Mouse (Mus musculus) kidney, postnatal 10 days (tissue): ENCODE measurements around the gene Prdm1.

ENCODE experiments used
- DNase-seq: peaks from one replicate; pipeline ENCODE4 v3.0.0; 2021; ENCODE audit warnings: mixed read lengths

Gene Prdm1

DNA sequence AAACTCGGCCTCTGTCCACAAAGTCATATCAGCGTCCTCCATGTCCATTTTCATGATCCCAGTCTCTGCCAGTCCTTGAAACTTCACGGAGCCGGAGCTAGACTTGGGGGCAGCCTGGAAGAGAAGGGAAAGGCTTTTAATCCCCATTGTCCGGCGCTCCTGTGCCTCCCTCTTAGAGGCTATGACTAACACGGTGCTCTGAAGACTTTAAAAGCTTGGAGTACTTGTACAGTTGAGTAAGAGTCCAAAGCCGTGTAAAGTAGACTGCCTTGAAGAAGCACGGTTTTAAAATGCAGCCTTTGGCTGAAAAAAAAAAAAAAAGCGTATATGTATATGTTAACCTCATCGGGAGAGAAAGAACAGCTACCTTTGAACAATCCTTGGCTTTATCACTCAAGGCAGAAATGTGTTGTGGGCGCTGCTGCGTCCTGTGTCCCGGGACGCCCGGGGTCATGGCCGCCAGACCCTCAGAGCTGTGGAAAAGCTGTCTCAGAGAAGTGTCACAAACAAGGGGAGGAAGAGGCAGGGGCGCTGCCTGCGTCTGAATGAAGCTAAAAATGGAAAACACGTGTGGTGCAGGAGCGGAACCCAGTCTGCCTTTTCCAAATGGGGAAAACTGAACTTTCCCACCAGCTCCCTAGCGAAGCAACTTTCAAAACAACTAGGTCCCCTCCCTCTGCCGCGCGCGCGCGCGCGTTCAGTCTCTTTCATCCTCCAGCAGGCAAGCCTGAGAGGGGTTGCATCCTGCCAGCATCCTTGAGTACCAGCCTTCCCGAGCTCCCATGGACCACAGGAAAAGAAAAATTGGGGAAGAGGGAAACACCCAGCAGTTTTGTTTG lies 71.3 kb downstream of the Prdm1 start:
- peak; percentile 63 for DNase-seq

DNA sequence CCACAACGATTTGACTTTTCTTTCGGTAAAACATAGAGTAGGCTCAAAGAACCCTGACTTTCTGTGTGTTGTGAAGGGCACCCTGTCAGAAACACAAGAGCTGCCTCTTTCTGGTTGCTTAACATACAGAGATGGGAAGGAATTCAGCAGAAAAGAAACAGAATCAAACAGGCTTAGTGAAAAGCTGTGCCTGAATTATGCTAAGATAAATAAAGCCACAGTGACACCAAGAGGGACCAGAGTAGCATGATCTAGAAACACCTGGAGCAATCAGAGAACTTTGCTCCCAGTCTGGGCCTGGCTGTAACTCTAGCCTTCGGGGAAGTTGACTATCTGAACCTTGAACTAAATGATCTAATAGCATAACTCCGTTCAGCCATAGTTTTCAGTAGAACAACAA lies 73.5 kb downstream of the Prdm1 start:
- DNase-seq = no peak

DNA sequence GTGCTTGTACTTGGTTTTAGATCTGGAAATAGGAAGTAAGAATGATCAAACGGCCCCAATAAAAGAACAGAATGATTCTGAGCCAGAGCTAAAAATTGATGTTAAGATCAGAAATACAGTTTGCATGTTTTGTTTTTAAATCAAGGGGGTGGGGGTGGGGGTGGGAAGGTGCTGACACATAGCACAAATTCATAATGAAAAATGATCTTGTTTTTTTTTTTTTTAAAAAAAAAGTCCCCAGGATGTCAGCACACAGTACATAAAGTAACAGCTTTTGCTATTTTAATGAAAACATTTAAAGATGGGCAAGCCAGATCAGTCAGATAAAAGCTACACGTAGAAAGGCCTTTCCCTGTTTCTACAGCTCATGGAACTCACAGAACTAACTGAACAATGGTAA lies 74.2 kb downstream of the Prdm1 start:
- no peak for DNase-seq

GRCm38 (mm10) chr10:44450835-44451234 lies 77.5 kb downstream of the Prdm1 start:
- DNase-seq = no peak

DNA sequence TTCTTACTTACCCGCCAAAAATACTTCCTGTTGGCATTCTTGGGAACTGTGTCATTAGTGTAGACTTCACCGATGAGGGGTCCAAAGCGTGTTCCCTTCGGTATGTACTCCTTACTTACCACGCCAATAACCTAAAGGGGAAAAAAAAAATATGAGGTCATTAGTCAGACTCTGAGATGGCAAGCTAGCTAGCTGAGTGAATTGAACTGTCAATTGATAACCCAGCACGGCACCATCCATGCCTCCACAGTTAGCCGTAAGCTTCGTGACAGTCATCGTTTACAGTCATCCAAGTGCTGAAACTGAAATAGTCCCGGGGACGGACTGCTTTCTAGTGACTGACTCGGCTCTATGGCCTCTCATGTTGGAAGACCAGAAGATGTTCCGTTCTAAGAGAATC lies 78.2 kb downstream of the Prdm1 start:
- DNase-seq = no peak

GRCm38 (mm10) chr10:44449666-44450065 lies 78.6 kb downstream of the Prdm1 start:
- no peak for DNase-seq

DNA sequence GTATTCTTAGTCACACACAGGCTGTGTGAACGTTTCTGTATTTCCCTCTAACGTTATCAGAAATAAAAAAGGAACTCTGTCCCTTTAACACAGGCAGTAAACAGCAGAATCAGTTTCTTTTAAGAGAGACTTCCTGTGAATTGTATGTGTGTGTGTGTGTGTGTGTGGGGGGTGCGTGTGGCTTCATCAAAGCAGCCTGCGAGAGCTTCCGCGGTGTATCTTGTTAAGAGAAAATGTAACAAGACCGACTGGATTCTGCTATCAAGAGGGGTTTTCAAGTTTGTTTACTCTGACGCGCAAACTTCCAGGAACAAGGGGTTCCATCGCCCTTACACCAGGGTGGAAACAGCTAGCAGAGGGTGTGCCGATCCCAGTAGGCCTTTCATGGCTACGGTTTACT lies 80.1 kb downstream of the Prdm1 start:
- peak; percentile 58 for DNase-seq

DNA sequence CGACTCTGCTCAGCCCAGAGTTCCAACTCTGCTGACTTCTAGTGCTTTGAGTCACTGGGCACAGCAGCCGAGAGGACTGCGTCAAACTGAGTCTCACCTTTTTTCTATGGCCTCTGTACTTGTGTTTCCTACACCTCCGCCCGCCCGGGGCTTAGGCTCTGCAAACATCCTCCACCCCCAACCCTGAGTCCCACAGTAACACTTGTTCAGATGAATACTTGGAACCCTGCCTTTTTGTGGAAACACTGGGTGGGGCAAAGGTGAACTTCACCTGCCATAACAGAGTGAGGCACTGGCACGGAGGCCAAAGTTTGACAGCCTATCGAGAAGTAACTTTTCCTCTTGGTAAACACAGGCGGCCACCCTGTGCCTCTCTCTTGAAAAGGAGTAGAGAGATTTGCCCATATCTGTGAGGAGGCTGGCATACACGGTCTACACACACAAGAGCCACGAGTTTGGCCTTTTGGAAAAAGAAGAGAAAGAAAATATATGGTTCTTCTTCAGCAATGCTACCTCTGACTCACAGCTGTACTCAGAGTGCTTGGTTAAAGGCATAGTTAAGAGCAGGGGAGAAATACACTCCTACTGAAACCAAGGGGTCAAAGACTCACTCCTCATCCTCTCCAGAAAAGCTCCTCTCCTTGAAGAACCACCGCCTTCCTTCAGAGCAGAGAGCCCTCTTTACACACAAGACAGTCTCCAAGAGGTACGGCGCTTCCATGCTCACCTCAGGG lies 80.7 kb downstream of the Prdm1 start:
- no peak for DNase-seq

DNA sequence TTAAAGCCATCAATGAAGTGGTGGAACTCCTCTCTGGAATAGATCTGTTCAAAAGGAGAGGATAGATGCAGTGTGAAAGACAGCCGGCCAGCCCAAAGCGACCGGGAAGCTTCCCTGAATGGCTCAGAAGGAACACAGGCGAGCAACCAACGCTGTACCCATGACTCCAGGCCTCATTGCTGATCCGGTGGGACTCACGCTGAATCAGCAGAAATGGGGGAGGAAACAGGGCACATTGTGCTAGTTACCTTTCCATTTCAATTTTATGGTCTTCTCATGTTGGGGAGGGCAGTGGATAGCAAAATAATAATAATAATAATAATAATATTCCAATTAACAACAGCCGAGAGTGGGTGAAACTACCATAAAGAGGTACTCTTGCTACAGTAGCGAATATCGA lies 81.3 kb downstream of the Prdm1 start:
- DNase-seq = no peak

DNA sequence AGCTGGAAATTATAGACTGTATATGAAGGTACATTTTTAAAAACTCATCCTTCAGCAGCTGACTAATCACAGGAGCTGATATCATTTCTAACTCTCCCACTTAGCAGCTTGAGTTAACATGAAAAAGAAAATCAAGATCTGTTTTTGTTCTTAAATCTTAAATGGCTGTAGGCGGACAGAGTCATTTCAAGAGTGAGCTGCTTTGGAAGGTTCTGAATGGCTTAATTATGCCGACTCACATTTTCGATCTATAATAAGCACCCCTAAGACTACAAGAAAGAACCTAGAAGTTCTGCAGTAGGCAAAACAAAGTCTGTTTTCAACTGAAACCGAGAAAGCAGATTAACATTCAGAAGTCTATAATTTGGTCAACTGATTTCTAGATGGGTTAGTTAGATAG lies 83.9 kb downstream of the Prdm1 start:
- DNase-seq = no peak

- DNase-seq = no peak
Observed at GRCm38 (mm10) chr10:44443696-44444095, 84.6 kb downstream of the Prdm1 start.

DNA sequence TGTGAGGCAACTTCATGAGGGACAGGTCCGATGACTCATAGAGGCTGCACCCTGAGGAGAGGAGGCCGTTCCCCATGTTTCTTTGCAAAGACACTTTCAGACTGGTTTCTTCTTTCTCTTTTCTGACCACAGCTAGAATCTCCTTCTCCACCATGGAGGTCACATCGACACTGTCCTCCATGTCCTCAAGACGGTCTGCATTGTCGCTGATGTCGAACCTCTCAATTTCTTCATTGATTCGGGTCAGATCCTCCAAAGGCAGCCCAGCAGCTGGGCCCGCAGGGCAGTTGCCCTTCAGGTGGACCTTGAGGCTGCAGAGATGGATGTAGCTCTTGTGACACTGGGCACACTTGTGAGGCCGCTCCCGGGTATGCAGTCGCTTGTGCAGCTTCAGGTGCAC lies 88.6 kb downstream of the Prdm1 start:
- DNase-seq = no peak

DNA sequence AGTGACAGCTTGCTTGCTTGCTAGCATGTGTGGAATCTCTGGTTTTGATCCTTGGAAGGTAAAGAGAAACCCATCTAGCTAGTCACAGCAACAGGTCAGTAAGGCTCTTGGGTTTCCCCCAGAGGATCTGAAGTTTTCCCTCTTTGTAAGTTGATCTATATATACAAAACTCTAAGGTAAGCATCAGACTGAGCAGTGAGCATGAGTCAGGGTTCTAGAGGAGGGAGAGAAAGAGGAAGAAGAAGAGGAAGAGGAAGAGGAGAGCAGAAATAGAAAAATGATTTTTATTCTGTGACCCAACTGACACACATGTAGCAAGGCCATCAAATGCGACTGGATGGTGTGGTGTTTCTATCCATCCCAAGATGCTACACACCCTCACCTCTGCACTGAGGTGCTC lies 90.7 kb downstream of the Prdm1 start:
- no peak for DNase-seq

DNA sequence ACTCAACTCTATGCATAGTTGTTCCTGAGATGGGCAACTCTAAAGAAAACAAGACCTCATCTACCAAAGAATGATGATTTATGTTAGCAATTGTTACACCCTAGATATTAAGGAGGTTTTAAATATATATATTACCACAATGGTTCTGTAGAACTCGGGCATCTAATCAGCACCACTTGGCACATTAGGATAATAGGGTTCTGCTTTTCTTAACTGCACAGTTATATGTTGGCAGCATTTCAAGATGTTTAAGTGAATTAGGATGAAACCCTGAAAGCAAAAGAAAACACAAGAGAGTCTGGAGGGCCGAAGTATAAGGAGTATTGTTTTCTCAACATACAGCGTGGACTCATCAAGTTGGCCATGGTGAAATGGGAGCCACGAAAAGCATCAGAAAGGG lies 92.3 kb downstream of the Prdm1 start:
- DNase-seq = no peak

GRCm38 (mm10) chr10:44434702-44435181 lies 93.6 kb downstream of the Prdm1 start:
- DNase-seq = peak; percentile 65

DNA sequence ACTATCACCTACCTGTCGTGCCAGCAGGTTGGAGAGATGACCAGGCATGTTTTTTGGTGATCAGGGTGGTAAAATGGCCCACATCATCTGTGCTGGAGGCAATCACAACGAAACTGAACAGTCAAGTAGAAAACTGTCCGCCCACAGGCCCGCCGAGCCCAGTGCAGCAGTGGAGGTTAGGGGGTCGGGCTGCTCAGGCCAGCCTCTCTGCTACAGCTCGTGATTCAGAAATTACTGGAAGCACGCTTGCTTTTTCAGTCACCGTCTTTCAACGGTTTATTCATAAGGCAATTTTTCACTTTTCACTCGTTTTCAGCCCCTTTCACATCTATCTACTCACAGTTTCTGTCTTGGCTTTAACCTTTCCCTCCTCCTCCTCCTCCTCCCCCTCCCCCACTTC lies 96.1 kb downstream of the Prdm1 start:
- no peak for DNase-seq

DNA sequence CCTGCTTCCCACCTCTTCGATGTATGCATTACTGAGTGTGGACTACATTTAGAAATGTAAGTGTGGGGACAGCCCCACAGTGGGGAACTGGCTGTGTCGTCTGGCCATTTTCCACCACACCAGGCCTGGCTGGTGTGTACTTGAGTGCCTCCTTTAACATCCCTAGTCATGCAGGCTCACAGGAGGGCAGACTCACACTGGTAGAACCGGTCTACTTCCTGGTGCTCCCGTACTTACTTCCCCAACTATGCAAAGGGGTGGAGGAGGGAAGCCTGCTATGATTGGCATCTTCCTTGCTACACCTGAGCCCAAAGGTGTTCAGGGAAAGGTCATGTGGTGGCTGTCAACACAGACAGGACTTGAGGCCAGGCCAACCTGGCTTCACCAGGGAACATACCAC lies 96.6 kb downstream of the Prdm1 start:
- no peak for DNase-seq

GRCm38 (mm10) chr10:44429177-44429888 lies 99.0 kb downstream of the Prdm1 start:
- no peak for DNase-seq

DNA sequence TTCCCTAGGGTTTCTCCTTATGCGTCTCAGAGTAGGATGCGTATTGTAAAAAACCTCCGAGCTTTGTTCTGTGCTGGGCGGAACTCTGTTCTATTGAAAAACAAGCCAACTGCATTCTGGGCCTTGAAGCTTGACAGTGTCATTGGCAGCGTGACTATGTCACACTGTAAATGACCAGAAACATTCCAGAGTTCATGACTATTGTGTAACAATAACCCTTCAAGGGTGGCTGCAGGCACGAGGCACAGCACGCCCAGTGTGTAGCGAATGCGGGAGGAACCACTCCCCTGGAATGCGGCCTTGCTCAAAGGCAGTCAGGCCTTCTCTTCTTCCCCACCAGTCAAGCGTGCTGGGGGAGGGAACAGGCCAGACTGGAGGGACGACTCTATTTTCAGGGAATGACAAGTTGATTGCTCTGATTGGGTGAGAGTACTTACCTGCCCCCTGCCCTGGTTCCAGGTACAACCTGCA lies 100.4 kb downstream of the Prdm1 start:
- DNase-seq = peak; percentile 75

- no peak for DNase-seq
Observed at GRCm38 (mm10) chr10:44427426-44427825, 100.9 kb downstream of the Prdm1 start.

DNA sequence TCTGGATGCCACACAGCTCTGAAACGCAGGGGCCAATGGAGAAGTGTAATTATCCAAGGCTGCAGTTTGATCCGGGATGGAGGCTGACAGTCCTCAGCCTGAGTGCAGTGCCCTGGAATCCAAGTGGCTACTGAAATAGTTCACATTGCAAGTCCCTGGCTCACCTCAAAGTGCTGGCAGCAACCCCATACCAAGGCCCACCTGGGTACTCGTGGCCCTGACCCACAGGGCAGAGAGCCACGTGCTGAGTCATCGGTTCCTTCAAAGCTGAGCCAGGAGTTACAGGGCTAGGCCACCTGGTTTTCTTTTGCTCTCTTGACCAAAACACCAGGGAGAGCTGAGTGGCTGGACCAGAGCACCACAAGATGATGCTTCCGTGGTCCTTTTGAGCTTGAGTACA lies 103.3 kb downstream of the Prdm1 start:
- DNase-seq = no peak

DNA sequence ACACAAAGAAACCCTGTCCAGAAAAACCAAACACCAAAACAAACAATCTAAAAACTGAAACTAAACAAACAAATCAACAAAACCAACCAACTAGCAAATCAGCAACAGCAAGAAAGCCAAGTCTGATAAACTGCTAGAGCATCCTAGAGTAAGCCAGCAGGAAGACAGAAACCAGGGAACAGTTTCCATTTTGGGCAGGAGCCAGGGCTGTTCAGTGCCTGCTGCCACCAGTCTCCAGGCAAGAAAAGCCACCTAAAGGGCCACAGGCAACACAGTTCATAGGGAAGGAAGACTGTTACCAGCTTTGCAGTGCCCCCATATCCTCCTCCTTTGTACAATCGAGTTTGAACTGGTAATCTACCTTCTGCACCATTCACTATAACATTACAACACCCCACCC lies 106.4 kb downstream of the Prdm1 start:
- DNase-seq = no peak

DNA sequence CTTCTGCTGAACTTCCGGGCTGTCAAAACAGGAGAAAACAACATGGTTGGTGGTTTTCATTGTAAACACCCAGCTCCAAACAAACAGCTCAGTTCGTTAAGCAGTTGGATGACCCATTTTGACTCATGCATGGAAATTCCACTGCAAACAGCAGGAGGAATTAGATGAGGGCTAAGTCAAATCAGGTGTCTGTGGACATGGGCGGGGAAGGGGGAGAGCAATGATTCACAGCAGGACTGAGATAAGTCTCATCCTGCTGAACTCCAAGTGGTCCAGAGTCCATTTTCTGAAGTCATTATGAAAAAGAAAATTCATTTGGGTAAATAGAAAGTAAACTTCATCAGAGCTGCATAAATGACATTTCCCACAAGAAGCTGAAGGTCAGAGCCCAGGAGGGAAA lies 108.1 kb downstream of the Prdm1 start:
- DNase-seq = no peak

GRCm38 (mm10) chr10:44418901-44419300 lies 109.4 kb downstream of the Prdm1 start:
- no peak for DNase-seq
